Mouse (Mus musculus) G1E (cell line): ENCODE data around the gene Evx2. TPM values are rescaled to one million over a fixed set of nuclear protein-coding genes. Genes with fewer than 3 reads are reported as not detected.

Source experiments
- ATAC-seq: 2 replicates; pipeline ENCODE4 v1.8.0; 2016; ENCODE audit warnings: mild to moderate bottlenecking; ENCODE audit not compliant: insufficient number of reproducible peaks, poor library complexity, low FRiP score, severe bottlenecking; ENCODE audit errors: extremely low read depth
- DNase-seq: peaks from one replicate; pipeline ENCODE4 v3.0.0; 2012; ENCODE audit warnings: low spot score
- H3K27me3 ChIP-seq: 2 replicates; pipeline ENCODE4 v1.6.1; 2012; ENCODE audit warnings: mild to moderate bottlenecking, low read length, inconsistent platforms; ENCODE audit not compliant: insufficient read depth
- H3K36me3 ChIP-seq: replicated peaks from 2 replicates; pipeline ENCODE3; 2012; ENCODE audit warnings: mild to moderate bottlenecking, inconsistent platforms
- H3K4me1 ChIP-seq: 2 replicates; pipeline ENCODE4 v1.6.1; 2012; ENCODE audit warnings: low read depth, low read length, inconsistent platforms, mixed read lengths; ENCODE audit not compliant: insufficient read depth
- H3K4me3 ChIP-seq: 2 replicates; pipeline ENCODE4 v1.5.1; 2012; ENCODE audit warnings: low read depth, mild to moderate bottlenecking, inconsistent platforms, low read length, moderate library complexity, mixed read lengths
- H3K9me3 ChIP-seq: replicated peaks from 2 replicates; pipeline ENCODE4 v1.6.1; 2012; ENCODE audit warnings: inconsistent platforms
- CTCF ChIP-seq: IDR thresholded peaks from 2 replicates; pipeline ENCODE4 v1.5.1; 2012; ENCODE audit warnings: low read depth, low read length, inconsistent platforms, mixed read lengths
- GATA1 ChIP-seq: IDR thresholded peaks from 2 replicates; pipeline ENCODE4 v1.6.1; 2012; ENCODE audit warnings: borderline replicate concordance, low read length, inconsistent platforms, mixed read lengths
- GATA2 ChIP-seq: IDR thresholded peaks from 2 replicates; pipeline ENCODE4 v1.6.1; 2012; ENCODE audit warnings: low read depth, low read length, inconsistent platforms, borderline replicate concordance
- POLR2AphosphoS5 ChIP-seq: IDR thresholded peaks from 2 replicates; pipeline ENCODE4 v1.6.1; 2012; ENCODE audit warnings: low read depth, low read length, inconsistent platforms; ENCODE audit not compliant: insufficient replicate concordance
- TAL1 ChIP-seq: conservative IDR thresholded peaks from 2 replicates; pipeline ENCODE4 v1.6.1; 2012; ENCODE audit warnings: low read depth, low read length, inconsistent platforms, mixed read lengths
- polyA plus RNA-seq: library from polyadenylated mRNA; stranded (reverse); fragments of >175 nt; gene quantifications from 2 replicates; pipeline ENCODE4 v1.2.3, GENCODE M21; 2012
- total RNA-seq, 2 experiments: library from RNA; stranded (forward) in 1 of 2; stranded (reverse) in 1 of 2; fragments of 200-1000 nt in 1 of 2; fragments of >200 nt in 1 of 2; fragmentation: Nextera tagmentation in 1 of 2; gene quantifications; 2 replicates each; pipeline ENCODE4 v1.2.3; 2014 to 2017

Gene Evx2
- total and polyA plus RNA-seq, 3 experiments, result 0.05 TPM; not detected in 2

GRCm38 (mm10) chr2:74635412-74635811 is 23.9 kb downstream of the Evx2 start:
- no peaks in the 10 kb centered on the region for H3K4me1 ChIP-seq
- DNase-seq (no peak), ATAC-seq (no peak)
- no peaks in the 10 kb centered on the region for H3K27me3 ChIP-seq
- H3K9me3 ChIP-seq, result no peaks in the 10 kb centered on the region
- H3K36me3 ChIP-seq, result no peaks in the 10 kb centered on the region
- no peak for TF ChIP-seq TAL1
- TF ChIP-seq CTCF, result no peak
- no peak for TF ChIP-seq GATA1
- TF ChIP-seq POLR2AphosphoS5, result no peak
- TF ChIP-seq GATA2, result no peak
- no peak overlapping the region for H3K4me3 ChIP-seq

GRCm38 (mm10) chr2:74620368-74620767 is 39.0 kb downstream of the Evx2 start:
- Histone ChIP-seq H3K4me1 (no peaks in the 10 kb centered on the region), H3K36me3 (no peaks in the 10 kb centered on the region), H3K4me3 (no peak overlapping the region), H3K9me3 (no peaks in the 10 kb centered on the region), H3K27me3 (peaks cover 5% of the 10 kb centered on the region)
- ATAC-seq (no peak), DNase-seq (no peak)
- TF ChIP-seq CTCF (no peak), GATA2 (no peak), TAL1 (no peak), POLR2AphosphoS5 (no peak), GATA1 (no peak)

GRCm38 (mm10) chr2:74619676-74620246 is 39.6 kb downstream of the Evx2 start:
- H3K4me1 ChIP-seq, result no peaks in the 10 kb centered on the region
- DNase-seq, result no peak
- H3K4me3 ChIP-seq, result no peak overlapping the region
- ATAC-seq, result no peak
- H3K9me3 ChIP-seq, result no peaks in the 10 kb centered on the region
- TF ChIP-seq CTCF, result no peak
- no peak for TF ChIP-seq GATA2
- TF ChIP-seq POLR2AphosphoS5, result no peak
- TF ChIP-seq GATA1, result no peak
- TF ChIP-seq TAL1, result no peak
- H3K27me3 ChIP-seq, result peaks cover 5% of the 10 kb centered on the region
- H3K36me3 ChIP-seq, result no peaks in the 10 kb centered on the region

GRCm38 (mm10) chr2:74617706-74618105 is 41.7 kb downstream of the Evx2 start:
- peaks cover 11% of the 10 kb centered on the region for H3K27me3 ChIP-seq
- no peaks in the 10 kb centered on the region for H3K4me1 ChIP-seq
- no peak for DNase-seq
- TF ChIP-seq POLR2AphosphoS5, result no peak
- no peak for TF ChIP-seq GATA1
- no peak for TF ChIP-seq TAL1
- TF ChIP-seq GATA2, result no peak
- no peak for TF ChIP-seq CTCF
- no peak for ATAC-seq
- H3K9me3 ChIP-seq, result no peaks in the 10 kb centered on the region
- no peak overlapping the region for H3K4me3 ChIP-seq
- no peaks in the 10 kb centered on the region for H3K36me3 ChIP-seq

- no peak for DNase-seq
- no peak for ATAC-seq
- no peaks in the 10 kb centered on the region; the same call in 1 of the 2 replicates for H3K9me3 ChIP-seq
- H3K36me3 ChIP-seq, result no peaks in the 10 kb centered on the region
- H3K27me3 ChIP-seq, result peaks cover 5% of the 10 kb centered on the region; the same call in 1 of the 2 replicates
- no peak overlapping the region for H3K4me3 ChIP-seq
- H3K4me1 ChIP-seq, result no peaks in the 10 kb centered on the region
- TF ChIP-seq GATA2 (no peak), CTCF (no peak), POLR2AphosphoS5 (no peak), TAL1 (no peak), GATA1 (no peak)
Observed at GRCm38 (mm10) chr2:74611406-74611805, 48.0 kb downstream of the Evx2 start.

GRCm38 (mm10) chr2:74609350-74609749 is 50.0 kb downstream of the Evx2 start:
- Histone ChIP-seq H3K4me3 (no peak overlapping the region), H3K4me1 (no peaks in the 10 kb centered on the region), H3K9me3 (no peaks in the 10 kb centered on the region; the same call in 1 of the 2 replicates), H3K36me3 (no peaks in the 10 kb centered on the region), H3K27me3 (peaks cover 5% of the 10 kb centered on the region; the same call in 1 of the 2 replicates)
- no peak for DNase-seq
- no peak for ATAC-seq
- TF ChIP-seq POLR2AphosphoS5 (no peak), GATA2 (no peak)

GRCm38 (mm10) chr2:74606087-74606760 is 53.1 kb downstream of the Evx2 start:
- H3K36me3 ChIP-seq, result no peaks in the 10 kb centered on the region
- no peak for DNase-seq
- no peaks in the 10 kb centered on the region for H3K4me1 ChIP-seq
- TF ChIP-seq TAL1, result no peak
- no peak for TF ChIP-seq CTCF
- TF ChIP-seq GATA1, result no peak
- no peak for TF ChIP-seq GATA2
- TF ChIP-seq POLR2AphosphoS5, result no peak
- no peak for ATAC-seq
- H3K9me3 ChIP-seq, result no peaks in the 10 kb centered on the region
- H3K4me3 ChIP-seq, result no peak overlapping the region
- no peaks in the 10 kb centered on the region for H3K27me3 ChIP-seq
